20 mouse cellular contexts compared by ENCODE assay signal in genomic region chr1:41361512-41361911, GRCm38 (mm10).
DNase-seq lines count a peak whose midpoint lies in the region; ATAC-seq lines count a peak whose summit lies in the region.
"Had no signal": no experiment of that assay in that cellular context is flagged by ENCODE, and none has a peak within 500 bp of the region (broad histone marks: within the 10 kb centered on the region; RNA-seq: fewer than 3 reads in every experiment).

No protein-coding gene starts in this region.

- peak; percentile 49 for DNase-seq in forebrain, embryonic 14.5 days (ENCODE audit: low spot score)
- DNase-seq in hindbrain, embryonic 14.5 days (ENCODE audit: low spot score): no peak
- no peak for DNase-seq in layer of hippocampus, postnatal 25 days (ENCODE audit: extremely low spot score in 1 of 2, low spot score in 1 of 2)
- DNase-seq: adrenal gland, postnatal 14 days; cerebellum, adult 2 months; cerebellum, postnatal 14 days; embryo, embryonic 11 days; gastrocnemius, adult 2 months; gastrocnemius, postnatal 25 days had no signal

- 0 out of 2 replicates have a peak, but pooled peaks have one; percentile 12 for ATAC-seq in forebrain, embryonic 14.5 days
- ATAC-seq in forebrain, embryonic 13.5 days: no peak
- ATAC-seq in hindbrain, embryonic 16.5 days: peak; percentile 72
- no peak; the same call in 1 of the 2 replicates for ATAC-seq in hindbrain, embryonic 14.5 days (ENCODE audit: low FRiP score)
- ATAC-seq in neural tube, embryonic 13.5 days (ENCODE audit: low read depth): peak; percentile 40; the same call in 1 of the 2 replicates
- no peak for ATAC-seq in neural tube, embryonic 15.5 days (ENCODE audit: low FRiP score)
- ATAC-seq: activated CD4-positive, CD25-positive, alpha-beta regulatory T cell, adult 4 months; intestine, embryonic 15.5 days; Patski had no signal

- no peaks in the 10 kb centered on the region for H3K27me3 ChIP-seq in forebrain, embryonic 14.5 days (replicated peaks; ENCODE audit: control insufficient read depth, insufficient read depth, low read length)
- H3K27me3 ChIP-seq in forebrain, embryonic 13.5 days: no peaks in the 10 kb centered on the region
- no peaks in the 10 kb centered on the region for H3K27me3 ChIP-seq in hindbrain, embryonic 16.5 days (replicated peaks; ENCODE audit: control insufficient read depth, insufficient read depth, low read length)
- H3K27me3 ChIP-seq in hindbrain, embryonic 14.5 days (ENCODE audit: control insufficient read depth, insufficient read depth, low read length): no peaks in the 10 kb centered on the region
- H3K27me3 ChIP-seq in neural tube, embryonic 13.5 days: no peaks in the 10 kb centered on the region
- H3K27me3 ChIP-seq in neural tube, embryonic 15.5 days (replicated peaks): no peaks in the 10 kb centered on the region
- H3K27me3 ChIP-seq: embryonic facial prominence, embryonic 15.5 days; heart, embryonic 12.5 days; intestine, embryonic 15.5 days had no signal

- H3K4me2 ChIP-seq in forebrain, embryonic 14.5 days (ENCODE audit: low read length): no peak overlapping the region
- no peak overlapping the region for H3K4me2 ChIP-seq in forebrain, embryonic 13.5 days
- no peak overlapping the region for H3K4me2 ChIP-seq in hindbrain, embryonic 16.5 days (ENCODE audit: low read length)
- H3K4me2 ChIP-seq in hindbrain, embryonic 14.5 days (replicated peaks): no peak overlapping the region
- no peak overlapping the region for H3K4me2 ChIP-seq in neural tube, embryonic 13.5 days
- H3K4me2 ChIP-seq in neural tube, embryonic 15.5 days: no peak overlapping the region
- H3K4me2 ChIP-seq: embryonic facial prominence, embryonic 15.5 days; heart, embryonic 12.5 days; intestine, embryonic 15.5 days had no signal

- WGBS in forebrain, embryonic 14.5 days: 55% methylated on average over 3 of the region's 3 CpGs
- 67% methylated on average over 3 of the region's 3 CpGs for WGBS in forebrain, embryonic 13.5 days
- 51% methylated on average over 3 of the region's 3 CpGs for WGBS in hindbrain, embryonic 16.5 days
- WGBS in hindbrain, embryonic 14.5 days: 63% methylated on average over 3 of the region's 3 CpGs
- 71% methylated on average over 3 of the region's 3 CpGs for WGBS in neural tube, embryonic 13.5 days
- WGBS in neural tube, embryonic 15.5 days: 52% methylated on average over 3 of the region's 3 CpGs

- H3K9ac ChIP-seq in forebrain, embryonic 14.5 days (ENCODE audit: low read length): no peak overlapping the region
- H3K9ac ChIP-seq in forebrain, embryonic 13.5 days: no peak overlapping the region
- no peak overlapping the region for H3K9ac ChIP-seq in hindbrain, embryonic 16.5 days (ENCODE audit: low read depth, low read length)
- H3K9ac ChIP-seq in hindbrain, embryonic 14.5 days: no peak overlapping the region
- H3K9ac ChIP-seq in neural tube, embryonic 13.5 days: no peak overlapping the region
- H3K9ac ChIP-seq in neural tube, embryonic 15.5 days (replicated peaks): no peak overlapping the region
- H3K9ac ChIP-seq: embryonic facial prominence, embryonic 15.5 days; heart, embryonic 12.5 days; intestine, embryonic 15.5 days had no signal

- no peaks in the 10 kb centered on the region for H3K36me3 ChIP-seq in forebrain, embryonic 14.5 days (ENCODE audit: control insufficient read depth, insufficient read depth, low read length)
- no peaks in the 10 kb centered on the region for H3K36me3 ChIP-seq in forebrain, embryonic 13.5 days (ENCODE audit: poor library complexity, severe bottlenecking)
- H3K36me3 ChIP-seq in hindbrain, embryonic 16.5 days (ENCODE audit: control insufficient read depth, insufficient read depth, low read length): no peaks in the 10 kb centered on the region
- no peaks in the 10 kb centered on the region for H3K36me3 ChIP-seq in hindbrain, embryonic 14.5 days (replicated peaks; ENCODE audit: control insufficient read depth, insufficient read depth)
- H3K36me3 ChIP-seq in neural tube, embryonic 13.5 days: no peaks in the 10 kb centered on the region
- H3K36me3 ChIP-seq in neural tube, embryonic 15.5 days: no peaks in the 10 kb centered on the region
- H3K36me3 ChIP-seq: embryonic facial prominence, embryonic 15.5 days; forebrain, embryonic 10.5 days; heart, embryonic 12.5 days; intestine, embryonic 15.5 days had no signal

- no peak overlapping the region for H3K27ac ChIP-seq in forebrain, embryonic 14.5 days (ENCODE audit: low read depth, low read length)
- no peak overlapping the region for H3K27ac ChIP-seq in forebrain, embryonic 13.5 days
- no peak overlapping the region for H3K27ac ChIP-seq in hindbrain, embryonic 16.5 days (ENCODE audit: low read depth, low read length)
- H3K27ac ChIP-seq in hindbrain, embryonic 14.5 days: no peak overlapping the region
- no peak overlapping the region for H3K27ac ChIP-seq in neural tube, embryonic 13.5 days (replicated peaks)
- no peak overlapping the region for H3K27ac ChIP-seq in neural tube, embryonic 15.5 days (replicated peaks)
- H3K27ac ChIP-seq: embryonic facial prominence, embryonic 15.5 days; forebrain, embryonic 10.5 days; gastrocnemius, adult 2 months; intestine, embryonic 15.5 days had no signal

- H3K4me3 ChIP-seq in forebrain, embryonic 14.5 days (ENCODE audit: low read depth, low read length): no peak overlapping the region
- H3K4me3 ChIP-seq in forebrain, embryonic 13.5 days: no peak overlapping the region
- H3K4me3 ChIP-seq in hindbrain, embryonic 16.5 days (ENCODE audit: low read length): no peak overlapping the region
- H3K4me3 ChIP-seq in hindbrain, embryonic 14.5 days (replicated peaks; ENCODE audit: low read length): no peak overlapping the region
- H3K4me3 ChIP-seq in neural tube, embryonic 13.5 days: no peak overlapping the region
- H3K4me3 ChIP-seq in neural tube, embryonic 15.5 days (replicated peaks): no peak overlapping the region
- H3K4me3 ChIP-seq: embryonic facial prominence, embryonic 15.5 days; erythroblast, embryonic 14.5 days; forebrain, embryonic 10.5 days; gastrocnemius, adult 2 months; heart, embryonic 12.5 days; intestine, embryonic 15.5 days had no signal

- H3K4me1 ChIP-seq in forebrain, embryonic 14.5 days (ENCODE audit: control insufficient read depth, insufficient read depth, low read length): no peaks in the 10 kb centered on the region
- peaks cover 3% of the 10 kb centered on the region for H3K4me1 ChIP-seq in forebrain, embryonic 13.5 days
- no peaks in the 10 kb centered on the region for H3K4me1 ChIP-seq in hindbrain, embryonic 16.5 days (ENCODE audit: control insufficient read depth, insufficient read depth, low read depth, low read length)
- H3K4me1 ChIP-seq in hindbrain, embryonic 14.5 days (replicated peaks; ENCODE audit: control insufficient read depth, insufficient read depth, low read length): 0 out of 2 replicates have a peak, but pooled peaks cover 3% of the 10 kb centered on the region
- no peaks in the 10 kb centered on the region for H3K4me1 ChIP-seq in neural tube, embryonic 13.5 days (replicated peaks)
- H3K4me1 ChIP-seq in neural tube, embryonic 15.5 days: no peaks in the 10 kb centered on the region
- H3K4me1 ChIP-seq: embryonic facial prominence, embryonic 15.5 days; heart, embryonic 12.5 days; intestine, embryonic 15.5 days had no signal

- no peaks in the 10 kb centered on the region for H3K9me3 ChIP-seq in forebrain, embryonic 14.5 days (replicated peaks; ENCODE audit: control insufficient read depth, low read length)
- no peaks in the 10 kb centered on the region for H3K9me3 ChIP-seq in forebrain, embryonic 13.5 days (replicated peaks)
- H3K9me3 ChIP-seq in hindbrain, embryonic 16.5 days (ENCODE audit: control insufficient read depth, low read length): no peaks in the 10 kb centered on the region
- H3K9me3 ChIP-seq in hindbrain, embryonic 14.5 days (ENCODE audit: control insufficient read depth, low read length): no peaks in the 10 kb centered on the region
- no peaks in the 10 kb centered on the region for H3K9me3 ChIP-seq in neural tube, embryonic 13.5 days
- no peaks in the 10 kb centered on the region for H3K9me3 ChIP-seq in neural tube, embryonic 15.5 days (replicated peaks)
- H3K9me3 ChIP-seq: embryonic facial prominence, embryonic 15.5 days; forebrain, embryonic 10.5 days; heart, embryonic 12.5 days; intestine, embryonic 15.5 days had no signal

Comparison
In these comparisons a context has a peak if more than half of its experiments do, and no peak if none do; other contexts are left out.
1. ATAC-seq: peak in forebrain, embryonic 14.5 days (single experiment), hindbrain, embryonic 16.5 days (single experiment) and neural tube, embryonic 13.5 days (single experiment); none in forebrain, embryonic 13.5 days (single experiment), hindbrain, embryonic 14.5 days (single experiment) and neural tube, embryonic 15.5 days (single experiment).